Mouse (Mus musculus) spleen, postnatal 4 days (tissue): ENCODE results near the gene Zfp362.
A peak's percentile ranks its signal among the peaks of the same experiment; 100 is the strongest.

ENCODE experiments used
- DNase-seq, 2 experiments: peaks; one replicate each; pipeline ENCODE4 v3.0.0; 2022; ENCODE audit warnings: low spot score in 2 of 2

Zfp362 gene

GRCm38 (mm10) chr4:128806043-128806826 lies at the start of gene Zfp362:
Gene Zfp362 (minus strand): TSS chr4:128806045.
- DNase-seq, result peak; percentile 55 to 85

GRCm38 (mm10) chr4:128855613-128856040 lies 49.8 kb upstream of the Zfp362 start:
- peak; percentile 70 to 82 for DNase-seq

- no peak for DNase-seq
Observed at GRCm38 (mm10) chr4:128853117-128853516, 47.3 kb upstream of the Zfp362 start.

- DNase-seq, result no peak
Observed at GRCm38 (mm10) chr4:128852266-128852887, 46.5 kb upstream of the Zfp362 start.

- no peak for DNase-seq
Observed at GRCm38 (mm10) chr4:128849686-128850085, 43.8 kb upstream of the Zfp362 start.

- DNase-seq, result no peak
Observed at GRCm38 (mm10) chr4:128848961-128849360, 43.1 kb upstream of the Zfp362 start.

GRCm38 (mm10) chr4:128845367-128845973 lies 39.6 kb upstream of the Zfp362 start:
- no peak for DNase-seq

GRCm38 (mm10) chr4:128844566-128844965 lies 38.7 kb upstream of the Zfp362 start:
- no peak for DNase-seq

GRCm38 (mm10) chr4:128841259-128841658 lies 35.4 kb upstream of the Zfp362 start:
- DNase-seq, result no peak

GRCm38 (mm10) chr4:128839811-128840738 lies 34.2 kb upstream of the Zfp362 start:
- DNase-seq, result no peak

GRCm38 (mm10) chr4:128838202-128838601 lies 32.4 kb upstream of the Zfp362 start:
- no peak for DNase-seq

GRCm38 (mm10) chr4:128824131-128824530 lies 18.3 kb upstream of the Zfp362 start:
- no peak for DNase-seq

GRCm38 (mm10) chr4:128820568-128820967 lies 14.7 kb upstream of the Zfp362 start:
- no peak for DNase-seq

- no peak for DNase-seq
Observed at GRCm38 (mm10) chr4:128817011-128817410, 11.2 kb upstream of the Zfp362 start.

- peak; percentile 72 to 83 for DNase-seq
Observed at GRCm38 (mm10) chr4:128811382-128812056, 5.7 kb upstream of the Zfp362 start.

GRCm38 (mm10) chr4:128806827-128807179 lies 958 bp upstream of the Zfp362 start:
- DNase-seq, result peak; percentile 78 to 87

- DNase-seq, result peak; percentile 43 to 79
Observed at GRCm38 (mm10) chr4:128805150-128806042, 449 bp downstream of the Zfp362 start.

- DNase-seq, result no peak
Observed at GRCm38 (mm10) chr4:128804426-128805149, 1.3 kb downstream of the Zfp362 start.

GRCm38 (mm10) chr4:128803569-128803968 lies 2.3 kb downstream of the Zfp362 start:
- DNase-seq, result no peak
